Mouse (Mus musculus) embryo, embryonic 9.5 days (tissue): Measurements from ENCODE around the gene Cenpx.
"Not testable (repeated sequence)": the region's sequence is repeated elsewhere in the genome, so short reads cannot be mapped to it uniquely, and the experiment has no call there.

Experiments
- DNase-seq: peaks from one replicate; pipeline ENCODE4 v3.0.0-alpha.2; 2017; ENCODE audit errors: extremely low spot score

The Cenpx gene

DNA sequence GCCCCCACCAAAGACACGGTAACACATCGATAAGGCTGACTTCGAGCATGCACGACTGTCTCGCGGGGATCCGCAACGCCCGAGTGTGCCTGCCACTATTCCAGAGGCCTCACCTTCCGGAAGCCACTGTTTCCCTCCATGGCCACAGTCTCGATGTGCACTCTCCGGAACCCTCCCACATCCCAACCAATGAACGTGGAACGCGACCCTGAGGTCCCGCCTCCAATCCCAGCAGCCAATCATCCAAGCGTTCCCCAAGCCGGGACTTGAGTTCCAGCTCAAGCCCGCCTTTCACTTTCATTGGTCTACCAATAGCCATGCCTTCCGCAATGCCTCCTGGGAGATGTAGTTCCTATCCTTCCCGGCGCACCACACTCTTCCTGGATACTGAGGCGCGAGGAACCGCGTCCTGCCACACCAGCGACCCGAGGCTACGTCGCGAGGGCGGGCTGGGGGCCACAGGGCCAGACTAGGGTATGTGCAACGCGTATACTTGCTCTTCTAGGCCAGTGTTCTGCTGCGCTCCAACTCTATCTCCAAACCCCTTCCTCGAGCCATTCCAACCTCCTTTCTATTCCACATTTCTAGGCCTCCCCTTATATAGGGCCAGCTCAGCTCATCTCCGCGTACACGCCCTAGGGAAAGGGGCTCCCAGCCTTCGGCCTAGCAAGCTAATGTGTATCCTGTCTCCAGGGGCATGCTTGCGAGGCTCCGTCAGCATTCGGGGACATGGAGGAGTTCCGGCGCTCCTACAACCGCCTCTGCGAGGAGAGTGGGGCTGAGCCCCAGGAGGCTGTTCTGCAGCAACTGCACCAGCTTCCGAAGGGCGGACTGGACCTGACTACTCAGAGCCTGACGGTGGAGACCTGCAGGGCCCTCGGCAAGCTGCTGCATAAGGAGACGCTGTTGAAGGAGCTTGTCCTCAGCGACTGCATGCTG lies at the start of gene Cenpx, which contains the start of gene Lrrc45:
Gene Cenpx (minus strand): TSS at position 159 of the 939 bp plus-strand sequence.
Gene Lrrc45 (plus strand): TSS at position 346 of the 939 bp plus-strand sequence.
- peak; percentile 96 for DNase-seq

- not testable (repeated sequence) for DNase-seq
These were observed 49.1 kb upstream of the Cenpx start, which contains the start of gene Hmga1b for GRCm38 (mm10) chr11:120762672-120763041. Hmga1b (plus strand) TSS chr11:120762794.

- DNase-seq, result no peak
These were observed 48.5 kb upstream of the Cenpx start for GRCm38 (mm10) chr11:120761811-120762671.

GRCm38 (mm10) chr11:120760236-120760635 lies 46.7 kb upstream of the Cenpx start:
- no peak for DNase-seq

GRCm38 (mm10) chr11:120751606-120752005 lies 38.1 kb upstream of the Cenpx start:
- DNase-seq, result no peak

DNA sequence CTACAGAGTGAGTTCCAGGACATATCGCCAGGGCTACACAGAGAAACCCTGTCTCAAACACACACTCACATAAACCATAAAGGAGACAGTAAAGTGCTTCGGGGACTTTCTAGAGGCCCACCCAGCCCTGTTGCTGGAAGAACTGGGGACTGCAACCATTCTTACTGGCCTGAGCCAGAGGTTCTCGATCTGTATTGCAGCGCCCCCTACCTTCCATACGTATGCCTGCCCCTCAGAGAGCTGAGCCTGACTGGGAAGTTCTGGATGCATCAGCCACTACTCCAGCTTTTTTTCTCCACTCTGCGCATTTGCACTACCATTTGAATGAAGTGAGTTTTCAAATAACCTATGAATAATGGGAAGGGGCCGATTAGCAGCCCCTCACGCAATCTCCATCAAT lies 35.9 kb upstream of the Cenpx start:
- no peak for DNase-seq

GRCm38 (mm10) chr11:120747974-120748373 lies 34.4 kb upstream of the Cenpx start:
- no peak for DNase-seq

DNA sequence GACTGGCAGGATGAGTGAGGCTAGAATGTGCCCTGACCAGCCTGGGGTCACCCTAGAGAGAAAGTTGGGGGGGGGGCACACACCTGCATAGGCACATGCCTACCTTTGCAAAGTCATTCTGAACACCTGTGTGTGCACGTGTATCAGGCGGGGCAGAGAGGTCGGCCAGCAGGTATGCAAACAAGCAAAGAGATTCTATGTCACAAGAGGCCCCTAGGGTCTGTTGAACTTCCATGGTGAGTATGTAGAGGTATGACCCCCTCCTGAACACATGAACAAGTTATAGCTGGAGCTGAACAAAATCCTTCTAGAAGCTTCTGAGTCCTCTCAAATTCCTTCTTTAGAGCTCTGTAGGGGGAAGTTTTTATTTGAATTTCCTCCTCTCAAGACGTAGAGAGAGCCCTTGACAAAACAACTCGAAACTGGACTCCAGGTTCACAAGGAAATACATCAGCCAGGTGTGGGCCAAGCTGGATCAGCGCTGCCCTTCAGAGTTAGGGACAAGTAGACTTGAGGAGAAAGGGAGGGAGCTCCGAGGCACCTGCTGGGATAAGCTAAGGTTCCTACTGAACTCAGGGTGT lies 30.7 kb upstream of the Cenpx start:
- no peak for DNase-seq

DNA sequence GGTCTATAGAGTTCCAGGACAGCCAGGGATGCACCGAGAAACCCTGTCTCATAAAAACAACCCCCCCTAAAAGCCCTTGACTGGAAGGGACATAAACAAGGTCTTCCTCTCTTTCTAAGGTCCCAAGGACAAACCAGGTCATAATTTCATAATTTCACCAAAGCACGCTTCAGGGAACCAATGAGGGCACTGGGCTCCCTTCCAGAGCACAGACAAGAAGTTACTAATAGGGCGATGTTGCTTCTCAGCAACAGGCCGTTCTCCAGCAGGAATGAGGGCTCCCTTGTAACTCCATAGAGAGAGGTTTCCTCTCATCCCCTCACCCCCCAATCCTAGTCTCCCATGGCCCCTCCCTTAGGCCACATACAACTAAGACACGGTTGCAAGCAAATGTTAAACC lies 27.4 kb upstream of the Cenpx start:
- no peak for DNase-seq

DNA sequence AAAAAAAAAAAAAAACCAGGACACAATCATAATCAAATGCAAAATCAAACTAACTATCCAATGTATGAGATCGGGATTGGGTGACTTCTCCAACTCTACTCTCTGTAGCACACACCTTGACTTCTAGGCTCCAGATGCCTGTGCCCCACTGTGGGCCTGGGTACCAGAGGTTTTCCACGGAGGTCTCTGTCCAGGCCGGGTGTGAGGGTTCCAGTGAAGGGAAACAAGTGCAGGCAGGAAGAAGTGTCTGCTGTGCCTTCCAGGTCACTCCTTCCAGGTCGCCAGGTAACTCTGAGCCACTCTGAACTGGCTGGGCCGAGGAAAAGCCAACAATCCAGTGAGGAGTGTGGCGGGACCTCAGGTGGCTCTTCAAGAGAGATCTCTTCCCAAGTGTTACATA lies 22.9 kb upstream of the Cenpx start:
- no peak for DNase-seq

- no peak for DNase-seq
These were observed 20.0 kb upstream of the Cenpx start for GRCm38 (mm10) chr11:120733521-120733920.

DNA sequence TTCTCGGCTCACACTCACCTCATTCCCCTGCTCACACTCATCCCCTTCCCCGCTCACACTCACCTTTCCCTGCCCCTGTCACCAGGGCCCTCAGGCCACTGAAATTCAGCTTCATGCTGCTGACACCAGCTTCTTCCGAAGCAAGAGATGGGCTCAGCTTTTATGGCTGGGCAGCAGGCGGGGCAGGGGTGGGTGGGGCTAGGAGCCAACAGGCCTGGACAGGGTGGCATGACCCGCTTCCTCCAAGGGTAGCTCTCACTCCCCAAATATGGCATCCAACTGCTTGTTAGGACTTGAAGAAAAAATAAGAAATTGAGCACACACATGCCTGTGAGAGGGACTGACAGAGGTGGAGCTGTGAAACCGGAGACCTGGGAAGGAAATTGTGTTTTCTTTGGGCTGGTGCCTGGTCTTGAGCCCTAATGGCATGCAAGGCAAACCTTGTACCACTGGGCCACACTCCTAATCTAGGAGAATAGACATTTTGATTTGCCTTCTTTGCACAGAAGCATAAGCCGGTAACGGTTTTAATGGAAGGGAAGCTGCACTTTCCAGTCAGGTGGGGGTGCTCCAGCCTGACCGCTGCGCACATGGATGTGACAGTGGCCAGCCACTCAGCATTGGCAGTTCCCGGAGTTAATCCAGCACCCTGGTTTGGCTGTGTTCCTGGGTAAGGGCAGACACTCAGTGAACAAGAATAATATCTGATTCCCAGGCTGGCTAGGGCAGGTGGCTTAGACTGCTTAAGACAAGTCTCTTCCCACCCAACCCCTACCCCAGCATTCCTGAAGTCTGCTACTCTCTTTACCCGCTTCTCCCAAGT lies 18.5 kb upstream of the Cenpx start, which contains the start of gene Cbr2:
Gene Cbr2 (minus strand): TSS at position 257 of the 823 bp plus-strand sequence.
- DNase-seq, result no peak

DNA sequence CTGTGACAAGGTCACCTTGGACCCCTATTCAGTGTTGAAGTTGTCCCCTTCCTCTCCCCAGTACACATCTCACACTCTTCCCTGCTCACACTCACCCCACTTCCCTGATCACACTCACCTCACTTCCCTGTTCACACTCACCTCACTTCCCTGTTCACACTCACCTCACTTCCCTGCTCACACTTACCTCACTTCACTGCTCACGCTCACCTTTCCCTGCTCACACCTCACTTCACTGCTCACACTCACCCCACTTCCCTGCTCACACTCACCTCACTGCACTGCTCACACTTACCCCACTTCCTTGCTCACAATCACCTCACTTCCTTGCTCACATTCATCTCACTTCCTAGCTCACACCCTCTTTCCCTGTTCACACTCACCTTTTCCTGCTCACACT lies 17.9 kb upstream of the Cenpx start:
- no peak for DNase-seq

DNA sequence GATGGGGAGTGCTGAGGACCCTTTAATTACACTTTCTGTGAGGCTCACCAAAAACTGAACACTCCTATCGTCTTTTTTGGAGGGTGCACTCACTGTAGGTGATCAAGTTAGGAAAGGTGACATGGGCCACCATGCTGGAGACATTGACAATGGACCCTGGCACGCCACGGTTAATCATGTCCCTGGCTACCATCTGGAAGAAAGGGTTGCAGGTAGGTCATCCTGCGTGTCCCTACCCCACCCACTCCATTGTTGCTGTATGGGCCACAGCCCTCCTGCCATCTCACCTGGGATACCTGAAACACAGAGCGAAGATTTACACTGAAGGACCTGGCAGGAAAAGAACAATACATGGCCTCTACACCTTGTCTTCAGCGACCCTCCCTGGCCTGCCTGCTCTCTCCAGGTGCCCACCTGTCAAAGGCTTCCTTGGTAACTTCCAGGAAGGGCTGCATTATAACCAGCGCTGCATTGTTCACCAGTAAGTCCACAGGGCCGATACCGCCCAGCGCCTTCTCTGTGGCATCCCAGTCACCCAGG lies 16.9 kb upstream of the Cenpx start:
- no peak for DNase-seq

- peak; percentile 65 for DNase-seq
These were observed 16.0 kb upstream of the Cenpx start for GRCm38 (mm10) chr11:120729432-120730050.

DNA sequence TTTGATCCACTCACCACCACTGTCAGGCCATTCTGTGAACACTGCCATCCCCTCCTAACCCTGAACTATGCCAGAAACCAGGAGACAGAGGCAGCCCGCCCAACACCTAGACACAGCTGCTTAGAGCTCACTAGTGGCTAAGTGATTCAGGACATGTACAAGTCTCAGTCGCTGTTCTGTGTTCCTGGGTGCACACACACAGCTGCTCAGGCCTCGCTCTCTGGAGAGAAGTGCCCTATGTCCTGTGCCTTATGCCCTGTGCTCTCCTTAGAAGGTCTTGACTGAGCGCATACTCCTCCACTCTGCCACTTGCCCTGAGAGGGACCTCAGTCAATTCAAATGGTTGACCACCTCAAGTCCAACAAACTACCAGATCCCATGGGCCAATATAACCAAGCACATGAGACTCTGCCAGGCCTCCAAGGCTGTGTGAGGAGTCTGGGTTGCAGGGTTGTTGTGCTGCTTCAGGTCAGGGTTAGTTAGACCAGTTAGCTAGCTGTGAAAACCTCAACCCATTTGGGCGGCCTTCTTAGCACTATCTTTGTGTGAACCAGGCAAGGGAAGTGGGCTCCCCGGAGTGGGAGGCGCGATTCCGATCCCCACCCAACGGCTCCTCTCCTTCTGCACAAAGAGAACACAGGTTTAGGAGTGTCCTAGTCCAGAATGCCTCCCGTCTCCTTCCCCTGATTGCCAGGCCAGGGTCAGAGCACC lies 15.1 kb upstream of the Cenpx start:
- DNase-seq, result no peak

GRCm38 (mm10) chr11:120727564-120727963 lies 14.0 kb upstream of the Cenpx start:
- DNase-seq, result no peak

DNA sequence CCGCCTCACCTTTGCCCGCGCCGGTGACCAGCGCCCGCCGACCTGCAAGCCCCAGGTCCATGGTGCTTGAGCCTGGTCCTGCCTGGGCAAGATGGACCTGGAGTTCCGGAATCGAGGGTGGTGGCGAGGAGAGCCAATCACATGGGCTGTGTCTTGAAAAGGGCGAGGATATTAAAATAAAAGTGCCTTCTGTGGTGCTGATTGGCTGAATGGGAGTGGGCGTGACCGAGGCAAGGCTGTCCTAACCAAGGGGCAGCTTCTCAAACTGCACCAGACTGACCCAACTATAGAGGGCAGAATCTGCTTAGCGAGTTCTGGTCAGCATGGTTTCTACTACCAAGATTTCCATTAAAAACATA lies 13.6 kb upstream of the Cenpx start, which contains the start of gene Dcxr:
Gene Dcxr (minus strand): TSS at position 113 of the 359 bp plus-strand sequence.
- peak; percentile 89 for DNase-seq
